Mouse (Mus musculus): ENCODE results near the gene Unc5cl. TPM values are rescaled to one million over a fixed set of nuclear protein-coding genes. Genes with fewer than 3 reads are reported as not detected.

Unc5cl gene
- polyA plus RNA-seq, 1 experiment from 2014 or later: 0.15 TPM

DNA sequence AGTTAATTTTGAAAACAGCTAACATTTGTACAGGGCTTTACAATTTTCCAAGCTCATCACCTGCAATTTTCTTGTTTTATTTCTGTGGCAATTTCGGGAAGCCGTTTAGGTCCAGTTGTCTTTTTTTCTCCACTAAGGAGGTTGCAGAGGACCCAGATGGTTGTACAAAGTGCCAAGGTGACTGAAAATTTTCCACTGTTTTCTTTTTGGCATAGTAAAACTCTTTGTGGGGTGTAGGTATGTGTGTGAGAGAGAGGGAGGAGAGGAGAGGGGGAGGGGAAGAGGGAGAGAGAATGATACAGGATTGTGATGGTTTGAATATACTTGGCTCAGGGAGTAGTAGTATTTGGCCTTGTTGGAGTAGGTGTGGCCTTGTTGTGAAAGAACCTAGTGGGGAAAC is 68.4 kb downstream of the Unc5cl start:
- H3K36me3 ChIP-seq (ENCODE audit: poor library complexity, severe bottlenecking): no peaks in the 10 kb centered on the region
- no peak overlapping the region for H3K27ac ChIP-seq
- H3K9ac ChIP-seq: no peak overlapping the region
- no peak overlapping the region for H3K4me2 ChIP-seq
- no peaks in the 10 kb centered on the region for H3K27me3 ChIP-seq
- WGBS: 96% methylated on average over 2 of the region's 2 CpGs
- no peak for ATAC-seq
- H3K4me1 ChIP-seq: no peaks in the 10 kb centered on the region
- H3K9me3 ChIP-seq (replicated peaks): no peaks in the 10 kb centered on the region
- no peak overlapping the region for H3K4me3 ChIP-seq

DNA sequence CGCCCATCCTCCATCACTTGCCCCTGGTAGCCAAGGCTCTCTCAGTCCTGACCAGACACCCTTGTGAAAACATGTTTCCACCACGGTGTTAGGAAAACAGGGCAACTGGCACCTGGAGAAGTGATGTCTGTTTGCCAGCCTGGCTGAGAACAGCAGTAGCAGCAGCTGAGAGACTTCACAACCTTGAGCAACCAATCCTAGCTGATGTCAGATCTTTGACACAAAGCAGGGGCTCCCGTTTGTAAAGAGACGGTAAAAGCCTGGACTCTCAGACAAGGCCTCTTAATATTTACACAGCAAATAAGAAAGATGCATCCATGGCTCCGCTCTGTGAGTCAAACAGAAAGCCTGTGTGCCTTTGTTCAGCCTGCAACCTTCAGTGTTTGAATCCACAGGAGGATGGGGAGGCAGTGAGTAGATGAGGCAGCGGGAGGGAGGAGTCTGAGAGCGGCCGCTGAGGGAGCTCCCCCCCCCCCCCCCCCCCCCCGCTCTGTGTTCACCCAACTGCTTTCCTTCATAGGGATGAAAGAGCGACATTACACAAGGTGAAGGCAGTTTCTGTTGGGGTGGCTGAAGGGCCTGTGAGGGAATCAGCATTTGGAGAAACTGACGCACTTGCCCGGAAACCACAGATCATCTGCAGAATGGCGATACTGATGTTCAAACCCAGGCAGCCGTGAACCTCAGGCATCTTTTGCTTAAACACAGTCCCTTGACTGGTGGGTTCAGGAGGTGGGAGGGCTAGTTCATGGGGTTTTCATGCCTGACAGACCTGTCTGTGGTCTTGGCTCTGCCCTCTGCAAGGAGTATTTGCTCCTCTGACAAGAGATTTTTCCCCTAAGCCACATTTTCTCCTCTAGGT is 79.4 kb downstream of the Unc5cl start:
- WGBS: 36% methylated on average over 14 of the region's 14 CpGs
- no peak overlapping the region for H3K4me3 ChIP-seq
- no peak overlapping the region for H3K4me2 ChIP-seq
- no peaks in the 10 kb centered on the region for H3K27me3 ChIP-seq
- peaks cover 8% of the 10 kb centered on the region; the same call in 1 of the 2 replicates for H3K4me1 ChIP-seq
- ATAC-seq: peak; percentile 36; the same call in 1 of the 2 replicates
- H3K27ac ChIP-seq: no peak overlapping the region
- no peaks in the 10 kb centered on the region for H3K36me3 ChIP-seq (ENCODE audit: poor library complexity, severe bottlenecking)
- H3K9ac ChIP-seq: no peak overlapping the region
- no peaks in the 10 kb centered on the region for H3K9me3 ChIP-seq (replicated peaks)

DNA sequence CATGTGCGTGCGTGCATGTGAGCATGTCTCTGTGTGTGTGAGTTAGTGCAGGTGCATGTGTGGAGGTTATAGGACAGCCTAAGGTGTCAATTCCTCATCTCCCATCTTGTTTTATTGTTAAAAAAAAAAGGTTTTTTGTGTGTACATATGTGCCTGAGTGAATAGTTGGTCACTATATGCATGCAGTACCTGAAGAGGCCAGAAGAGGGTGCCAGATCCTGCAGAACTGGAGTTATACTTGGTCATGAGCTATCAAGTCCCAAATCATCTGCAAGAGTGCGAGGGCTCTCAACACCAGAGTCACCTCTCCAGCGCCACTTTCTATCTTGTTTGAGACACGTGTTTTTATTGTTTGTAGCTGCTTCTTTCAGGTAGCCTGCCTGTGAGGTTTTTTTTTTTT is 83.6 kb downstream of the Unc5cl start:
- Histone ChIP-seq H3K27ac (no peak overlapping the region), H3K9me3 (replicated peaks) (no peaks in the 10 kb centered on the region), H3K4me2 (no peak overlapping the region), H3K27me3 (no peaks in the 10 kb centered on the region), H3K9ac (no peak overlapping the region), H3K36me3 (ENCODE audit: poor library complexity, severe bottlenecking) (no peaks in the 10 kb centered on the region), H3K4me3 (no peak overlapping the region), H3K4me1 (peaks cover 9% of the 10 kb centered on the region)
- whole genome bisulfite sequencing: 77% methylated on average over 5 of the region's 5 CpGs
- ATAC-seq: no peak

DNA sequence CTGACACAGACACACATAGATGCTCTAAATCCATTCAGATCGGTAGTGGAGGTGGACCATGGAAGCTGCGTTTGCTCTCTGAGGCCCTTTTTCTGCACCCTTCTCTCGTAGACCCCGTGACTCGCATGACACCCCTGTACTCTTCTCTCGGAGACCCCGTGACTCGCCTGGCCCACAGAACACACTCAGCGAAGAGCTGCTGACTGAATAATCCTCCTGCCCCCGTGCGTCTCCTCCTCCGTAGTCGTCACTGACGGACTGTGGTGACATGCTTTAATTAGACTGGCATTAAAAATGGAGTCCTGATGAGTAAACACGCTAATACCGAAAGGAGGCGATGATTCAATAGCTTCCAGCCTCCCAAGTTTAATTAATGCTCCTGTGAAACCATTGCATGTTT is 84.6 kb downstream of the Unc5cl start:
- H3K4me2 ChIP-seq: no peak overlapping the region
- peaks cover 4% of the 10 kb centered on the region; the same call in 1 of the 2 replicates for H3K4me1 ChIP-seq
- no peak for ATAC-seq
- no peaks in the 10 kb centered on the region for H3K27me3 ChIP-seq
- no peak overlapping the region for H3K9ac ChIP-seq
- no peak overlapping the region for H3K4me3 ChIP-seq
- no peaks in the 10 kb centered on the region for H3K36me3 ChIP-seq (ENCODE audit: poor library complexity, severe bottlenecking)
- WGBS: 87% methylated on average over 17 of the region's 17 CpGs
- H3K9me3 ChIP-seq (replicated peaks): no peaks in the 10 kb centered on the region
- H3K27ac ChIP-seq: no peak overlapping the region

DNA sequence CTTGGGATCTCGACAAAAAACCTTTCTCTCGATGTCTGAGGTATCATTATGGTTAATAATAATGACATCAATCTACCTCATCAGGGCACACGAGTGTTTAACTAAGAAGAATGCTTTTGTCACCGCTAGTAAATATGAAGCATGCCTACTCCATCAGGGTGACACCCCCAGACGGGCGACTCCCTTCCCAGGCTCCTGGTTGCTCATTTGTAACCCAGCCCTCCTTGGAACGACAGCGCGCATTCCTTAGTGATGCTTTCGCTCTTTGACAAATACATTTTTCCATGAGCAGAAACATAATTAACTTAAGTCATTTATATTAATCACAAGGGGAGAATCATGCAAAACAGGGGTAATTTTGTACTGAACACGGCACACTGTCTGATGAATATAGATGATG is 88.0 kb downstream of the Unc5cl start:
- Histone ChIP-seq H3K9me3 (replicated peaks) (no peaks in the 10 kb centered on the region), H3K4me1 (peaks cover 4% of the 10 kb centered on the region; the same call in 1 of the 2 replicates), H3K9ac (no peak overlapping the region), H3K36me3 (ENCODE audit: poor library complexity, severe bottlenecking) (no peaks in the 10 kb centered on the region), H3K27me3 (no peaks in the 10 kb centered on the region), H3K27ac (no peak overlapping the region), H3K4me3 (no peak overlapping the region), H3K4me2 (no peak overlapping the region)
- 76% methylated on average over 11 of the region's 11 CpGs for WGBS
- ATAC-seq: no peak

DNA sequence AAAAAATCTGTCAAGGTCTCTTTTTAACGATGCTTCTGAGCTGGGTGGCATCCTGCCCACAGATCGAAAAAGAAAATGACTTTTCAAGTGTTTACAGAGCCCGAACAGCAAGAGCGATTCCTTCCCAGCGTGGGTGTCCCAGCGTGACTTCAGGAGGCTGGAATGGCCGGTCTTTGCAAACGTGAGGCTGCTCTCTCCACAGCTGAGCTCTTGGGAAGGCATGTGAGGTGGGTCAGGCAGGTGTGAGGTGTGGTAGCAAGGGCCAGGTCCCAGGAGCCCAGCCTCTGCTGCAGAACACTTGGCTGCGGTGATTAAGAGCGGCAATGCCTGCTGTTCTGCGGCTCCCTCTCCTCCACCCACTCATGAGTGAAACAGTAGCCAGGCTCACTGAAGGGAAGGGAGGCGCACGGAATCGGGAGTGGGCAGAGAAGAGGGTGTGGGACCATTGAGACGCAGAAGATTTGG is 88.6 kb downstream of the Unc5cl start:
- no peak overlapping the region for H3K4me2 ChIP-seq
- no peaks in the 10 kb centered on the region for H3K9me3 ChIP-seq (replicated peaks)
- H3K4me3 ChIP-seq: no peak overlapping the region
- no peak overlapping the region for H3K9ac ChIP-seq
- H3K36me3 ChIP-seq (ENCODE audit: poor library complexity, severe bottlenecking): no peaks in the 10 kb centered on the region
- 64% methylated on average over 15 of the region's 15 CpGs for WGBS
- peak; percentile 23; the same call in 1 of the 2 replicates for ATAC-seq
- peaks cover 4% of the 10 kb centered on the region; the same call in 1 of the 2 replicates for H3K4me1 ChIP-seq
- H3K27me3 ChIP-seq: no peaks in the 10 kb centered on the region
- H3K27ac ChIP-seq: peak overlapping the region; percentile 19; the same call in 1 of the 2 replicates

DNA sequence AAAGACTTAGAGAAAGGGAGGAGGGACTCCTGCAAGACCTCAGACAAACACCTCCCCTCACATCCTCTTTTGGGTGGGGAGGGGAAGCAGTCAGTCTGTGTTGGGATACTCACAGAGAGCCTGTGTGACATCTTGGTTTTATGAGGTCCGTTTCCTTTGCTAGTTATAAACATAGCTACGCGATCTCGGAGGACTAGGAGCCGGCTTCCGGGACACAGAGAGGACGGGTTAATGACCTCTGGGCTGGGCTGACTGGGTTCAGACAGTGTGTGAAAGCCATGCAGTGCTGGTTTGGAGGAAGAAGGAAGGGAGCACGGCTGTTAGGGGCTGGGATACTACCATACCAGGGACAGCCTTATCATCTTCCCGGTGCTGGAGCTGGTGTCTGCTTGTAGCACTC is 90.0 kb downstream of the Unc5cl start:
- no peak overlapping the region for H3K4me3 ChIP-seq
- no peaks in the 10 kb centered on the region for H3K9me3 ChIP-seq (replicated peaks)
- 87% methylated on average over 9 of the region's 9 CpGs for WGBS
- no peak overlapping the region for H3K27ac ChIP-seq
- ATAC-seq: no peak
- H3K4me2 ChIP-seq: no peak overlapping the region
- no peak overlapping the region for H3K9ac ChIP-seq
- H3K27me3 ChIP-seq: no peaks in the 10 kb centered on the region
- peaks cover 4% of the 10 kb centered on the region; the same call in 1 of the 2 replicates for H3K4me1 ChIP-seq
- no peaks in the 10 kb centered on the region for H3K36me3 ChIP-seq (ENCODE audit: poor library complexity, severe bottlenecking)

DNA sequence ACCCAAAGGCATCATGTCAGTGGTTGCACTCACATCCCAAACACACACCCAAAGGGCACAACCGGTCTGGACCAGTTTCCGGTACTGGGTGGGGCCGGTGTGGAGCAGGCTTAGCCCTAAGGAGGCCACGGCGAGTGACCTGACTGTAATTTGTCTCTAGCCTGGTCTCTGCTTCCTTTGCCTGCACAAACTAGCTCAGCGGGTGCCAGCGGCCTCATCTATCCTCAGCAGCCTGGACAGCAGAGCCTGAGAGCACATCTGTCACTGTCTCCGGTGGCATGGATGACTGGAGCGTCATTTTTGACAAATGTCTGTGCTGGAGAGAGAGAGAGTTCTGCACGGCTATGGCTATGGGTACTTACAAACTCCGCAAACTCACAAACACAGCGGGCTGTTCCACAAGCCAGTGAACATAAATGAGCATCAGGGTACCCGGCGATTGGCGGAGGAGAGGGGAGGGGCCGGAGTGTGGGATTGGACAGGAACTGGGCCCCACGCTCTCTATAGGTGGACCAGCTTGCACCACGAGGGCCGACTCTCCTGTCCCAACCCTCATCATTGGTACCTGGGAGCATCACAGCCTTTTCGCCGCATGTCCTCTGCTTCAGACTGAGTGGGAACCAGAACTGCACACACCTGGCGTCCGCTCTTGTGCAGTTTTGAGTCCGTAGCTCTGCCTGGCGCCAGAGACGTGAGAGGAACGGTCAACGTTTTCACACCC is 90.7 kb downstream of the Unc5cl start:
- no peak overlapping the region for H3K27ac ChIP-seq
- ATAC-seq: peak; percentile 69
- H3K36me3 ChIP-seq (ENCODE audit: poor library complexity, severe bottlenecking): no peaks in the 10 kb centered on the region
- peaks cover 4% of the 10 kb centered on the region; the same call in 1 of the 2 replicates for H3K4me1 ChIP-seq
- no peak overlapping the region for H3K4me3 ChIP-seq
- no peak overlapping the region for H3K4me2 ChIP-seq
- H3K9me3 ChIP-seq (replicated peaks): no peaks in the 10 kb centered on the region; the same call in 1 of the 2 replicates
- no peaks in the 10 kb centered on the region for H3K27me3 ChIP-seq
- 73% methylated on average over 28 of the region's 28 CpGs for WGBS
- H3K9ac ChIP-seq: no peak overlapping the region

DNA sequence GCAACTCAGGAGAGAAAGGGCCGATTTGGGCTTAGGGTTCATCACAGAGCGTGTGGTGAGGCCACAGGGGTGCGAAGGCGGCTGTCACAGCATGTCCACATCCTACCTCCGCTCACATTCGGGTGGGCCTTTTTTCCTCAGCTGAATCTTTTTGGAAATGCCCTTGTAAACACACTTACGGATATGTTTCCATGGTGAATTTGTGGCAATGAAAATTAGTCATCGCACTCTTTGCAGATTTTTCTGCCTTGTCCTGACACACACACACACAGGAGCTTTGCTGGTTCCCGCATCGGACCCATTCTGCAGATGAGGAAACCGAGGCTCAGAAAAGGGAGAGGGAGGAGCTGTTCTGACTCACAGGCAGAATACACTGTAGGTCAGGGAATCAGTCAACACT is 91.3 kb downstream of the Unc5cl start:
- Histone ChIP-seq H3K27me3 (no peaks in the 10 kb centered on the region), H3K9me3 (replicated peaks) (no peaks in the 10 kb centered on the region; the same call in 1 of the 2 replicates), H3K36me3 (ENCODE audit: poor library complexity, severe bottlenecking) (no peaks in the 10 kb centered on the region), H3K27ac (no peak overlapping the region), H3K4me2 (no peak overlapping the region), H3K9ac (no peak overlapping the region), H3K4me3 (no peak overlapping the region), H3K4me1 (peaks cover 4% of the 10 kb centered on the region; the same call in 1 of the 2 replicates)
- ATAC-seq: peak; percentile 30; the same call in 1 of the 2 replicates
- WGBS: 92% methylated on average over 11 of the region's 11 CpGs

DNA sequence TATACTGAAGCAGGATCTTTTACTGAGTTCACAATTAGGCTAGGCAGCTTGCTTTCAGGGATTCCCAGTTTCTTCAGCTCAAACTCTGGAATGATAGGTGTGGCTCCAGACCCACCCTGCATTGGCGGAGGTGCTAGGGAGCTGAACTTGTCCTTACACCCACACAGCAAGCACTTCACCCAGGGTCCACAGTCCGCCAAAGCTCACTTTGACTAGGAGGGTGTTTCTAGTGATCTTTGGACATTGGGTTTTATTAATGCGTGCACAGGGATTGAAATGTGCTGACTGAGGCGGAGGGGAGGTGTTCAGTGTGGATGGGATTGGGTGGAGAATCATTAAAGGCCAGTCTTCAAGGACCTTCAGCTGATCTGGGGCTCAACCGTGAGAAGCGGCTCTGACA is 93.0 kb downstream of the Unc5cl start:
- H3K4me3 ChIP-seq: no peak overlapping the region
- 89% methylated on average over 6 of the region's 6 CpGs for WGBS
- H3K9ac ChIP-seq: no peak overlapping the region
- H3K36me3 ChIP-seq (ENCODE audit: poor library complexity, severe bottlenecking): no peaks in the 10 kb centered on the region
- no peaks in the 10 kb centered on the region; the same call in 1 of the 2 replicates for H3K9me3 ChIP-seq (replicated peaks)
- H3K27ac ChIP-seq: no peak overlapping the region
- no peak overlapping the region for H3K4me2 ChIP-seq
- H3K27me3 ChIP-seq: no peaks in the 10 kb centered on the region
- peaks cover 4% of the 10 kb centered on the region; the same call in 1 of the 2 replicates for H3K4me1 ChIP-seq
- no peak for ATAC-seq

DNA sequence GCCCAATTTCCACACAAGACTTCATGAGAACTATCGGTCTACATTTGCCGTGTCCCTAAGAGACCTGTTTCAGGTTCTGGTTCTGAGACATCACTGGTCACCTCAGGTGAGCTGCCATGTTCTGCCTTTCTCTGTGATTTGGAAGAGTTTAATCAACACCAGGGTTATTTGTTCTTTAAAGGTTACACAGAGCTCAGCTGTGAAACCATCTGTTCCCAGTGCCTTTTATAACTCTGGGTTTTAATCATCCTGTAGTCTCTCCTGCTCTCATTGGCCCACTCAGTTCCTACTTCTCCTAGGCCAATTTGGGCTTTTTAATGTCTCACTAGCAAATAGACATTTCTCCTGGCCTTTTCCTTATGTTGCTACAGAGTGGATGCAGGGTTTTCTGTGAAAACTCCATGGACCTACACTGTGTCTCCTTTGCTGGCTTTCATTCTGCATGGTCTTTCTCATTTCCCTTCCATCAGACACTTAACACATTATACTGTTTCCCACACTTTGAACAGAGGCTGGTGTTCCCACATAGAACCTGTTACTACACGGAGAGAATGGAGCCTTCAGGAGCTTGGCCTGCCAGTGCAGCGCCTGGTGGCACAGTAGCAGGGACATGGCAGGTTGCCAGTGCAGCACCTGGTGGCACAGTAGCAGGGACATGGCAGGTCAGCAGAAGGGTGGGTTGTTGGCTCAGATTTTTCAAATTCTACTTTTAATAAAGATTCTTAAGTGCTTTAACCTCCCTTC is 97.3 kb downstream of the Unc5cl start:
- no peaks in the 10 kb centered on the region; the same call in 1 of the 2 replicates for H3K9me3 ChIP-seq (replicated peaks)
- 84% methylated on average over 4 of the region's 4 CpGs for WGBS
- no peaks in the 10 kb centered on the region; the same call in 1 of the 2 replicates for H3K4me1 ChIP-seq
- H3K36me3 ChIP-seq (ENCODE audit: poor library complexity, severe bottlenecking): no peaks in the 10 kb centered on the region
- no peak for ATAC-seq
- no peak overlapping the region for H3K9ac ChIP-seq
- no peak overlapping the region for H3K4me3 ChIP-seq
- no peaks in the 10 kb centered on the region for H3K27me3 ChIP-seq
- no peak overlapping the region for H3K27ac ChIP-seq
- H3K4me2 ChIP-seq: no peak overlapping the region

All from forebrain, embryonic 13.5 days (tissue).